Mouse (Mus musculus): ENCODE measurements around the gene Atg4a.

The Atg4a gene

GRCm38 (mm10) chrX:141160371-141160770 is 203.7 kb downstream of the Atg4a start:
- DNase-seq (ENCODE audit: low spot score) = no peak

- no peak for DNase-seq (ENCODE audit: low spot score)
These were observed 208.4 kb downstream of the Atg4a start for GRCm38 (mm10) chrX:141165067-141165466.

- no peak for DNase-seq (ENCODE audit: low spot score)
These were observed 218.6 kb downstream of the Atg4a start for GRCm38 (mm10) chrX:141175353-141175752.

- no peak for DNase-seq (ENCODE audit: low spot score)
These were observed 238.3 kb downstream of the Atg4a start for GRCm38 (mm10) chrX:141195036-141195435.

GRCm38 (mm10) chrX:141198993-141199392 is 242.3 kb downstream of the Atg4a start:
- DNase-seq (ENCODE audit: low spot score) = no peak

GRCm38 (mm10) chrX:141212802-141213201 is 256.1 kb downstream of the Atg4a start:
- no peak for DNase-seq (ENCODE audit: low spot score)
